Mouse (Mus musculus): ENCODE measurements around the gene Rbms1. TPM values are rescaled to one million over a fixed set of nuclear protein-coding genes. Genes with fewer than 3 reads are reported as not detected.

Gene Rbms1
- polyA plus RNA-seq, 1 experiment from 2014 or later, result 139 TPM

DNA sequence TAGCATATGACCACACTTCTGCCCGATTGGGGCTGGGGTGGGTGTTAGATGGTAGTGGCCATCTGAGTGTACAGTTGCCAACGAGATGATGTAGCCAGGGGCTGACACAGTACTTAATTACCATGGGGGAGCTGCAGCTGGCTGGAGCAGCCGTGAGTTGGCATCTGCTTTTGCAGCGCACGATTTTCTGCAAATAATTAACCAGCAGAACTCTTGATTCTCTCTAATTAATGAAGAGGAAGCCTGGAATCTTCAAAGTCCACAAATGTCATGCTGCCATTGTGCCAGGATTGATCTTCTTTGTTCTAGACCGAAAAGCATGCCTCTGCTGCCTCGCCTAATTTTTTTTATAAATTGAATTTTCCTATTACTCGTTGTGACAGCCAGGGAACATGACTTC is 249.1 kb downstream of the Rbms1 start:
- H3K4me1 ChIP-seq, result peaks cover 35% of the 10 kb centered on the region
- WGBS, result 36% methylated on average over 8 of the region's 8 CpGs
- ATAC-seq (ENCODE audit: borderline replicate concordance, extremely low read depth, low FRiP score, low TSS enrichment), result no peak

DNA sequence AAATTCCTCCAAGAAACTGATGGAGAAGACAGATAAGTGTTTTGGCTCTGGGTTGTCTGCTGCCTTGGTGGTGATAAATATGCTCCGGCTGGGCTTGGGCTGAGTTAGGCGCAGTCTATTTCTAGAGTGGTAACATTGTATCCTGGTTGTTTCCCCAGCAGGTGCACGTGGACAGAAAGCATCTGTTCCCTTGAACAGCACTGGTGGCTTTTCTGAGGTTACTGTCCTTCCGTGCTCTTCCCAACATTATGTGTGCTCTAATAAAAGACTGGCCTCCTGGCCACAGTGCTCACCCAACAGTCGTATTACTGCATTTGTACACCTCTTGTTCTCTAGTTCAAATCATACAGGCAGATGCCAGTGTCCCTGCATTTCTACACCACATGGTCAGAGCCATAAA is 250.1 kb downstream of the Rbms1 start:
- no peak overlapping the region for H3K4me2 ChIP-seq
- no peak overlapping the region for H3K27ac ChIP-seq
- WGBS, result 57% methylated on average over 5 of the region's 5 CpGs
- H3K36me3 ChIP-seq, result no peaks in the 10 kb centered on the region
- H3K27me3 ChIP-seq, result no peaks in the 10 kb centered on the region
- ATAC-seq (ENCODE audit: borderline replicate concordance, extremely low read depth, low FRiP score, low TSS enrichment), result no peak
- peaks cover 38% of the 10 kb centered on the region for H3K4me1 ChIP-seq
- no peak overlapping the region for H3K4me3 ChIP-seq
- H3K9me3 ChIP-seq, result no peaks in the 10 kb centered on the region
- no peak overlapping the region for H3K9ac ChIP-seq

More for the DNA sequence above, 249.1 kb downstream of the Rbms1 start:
- Histone ChIP-seq H3K4me2 (no peak overlapping the region), H3K27me3 (no peaks in the 10 kb centered on the region), H3K4me3 (no peak overlapping the region), H3K36me3 (no peaks in the 10 kb centered on the region), H3K9ac (no peak overlapping the region), H3K27ac (no peak overlapping the region), H3K9me3 (no peaks in the 10 kb centered on the region)

DNA sequence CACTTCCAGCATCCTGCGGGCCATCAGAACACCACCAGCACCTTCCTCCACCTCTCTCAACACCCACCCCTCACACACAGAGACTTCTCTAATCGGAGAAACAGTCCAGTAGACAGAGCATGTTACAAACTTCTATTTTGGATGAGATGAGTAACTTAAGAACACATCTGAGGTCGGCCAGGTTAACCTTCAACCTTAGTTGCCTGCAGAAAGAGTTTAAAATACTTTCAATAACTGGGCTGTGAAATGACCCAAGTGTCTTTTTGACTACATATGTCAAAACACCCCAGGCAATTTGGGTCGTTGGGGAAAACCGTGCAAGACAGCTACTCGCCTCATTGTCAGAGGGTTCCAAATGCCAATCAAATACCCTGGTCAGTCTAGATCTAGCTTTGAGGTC is 250.5 kb downstream of the Rbms1 start:
- H3K27ac ChIP-seq, result no peak overlapping the region
- no peak overlapping the region for H3K4me2 ChIP-seq
- no peak overlapping the region for H3K4me3 ChIP-seq
- H3K9me3 ChIP-seq, result no peaks in the 10 kb centered on the region
- no peaks in the 10 kb centered on the region for H3K36me3 ChIP-seq
- H3K27me3 ChIP-seq, result no peaks in the 10 kb centered on the region
- ATAC-seq (ENCODE audit: borderline replicate concordance, extremely low read depth, low FRiP score, low TSS enrichment), result no peak
- WGBS, result 53% methylated on average over 6 of the region's 6 CpGs
- H3K4me1 ChIP-seq, result peaks cover 36% of the 10 kb centered on the region
- H3K9ac ChIP-seq, result no peak overlapping the region

GRCm38 (mm10) chr2:60711098-60711880 is 251.7 kb downstream of the Rbms1 start:
- WGBS, result 66% methylated on average over 7 of the region's 7 CpGs
- no peaks in the 10 kb centered on the region for H3K27me3 ChIP-seq
- no peak for ATAC-seq (ENCODE audit: borderline replicate concordance, extremely low read depth, low FRiP score, low TSS enrichment)
- H3K9ac ChIP-seq, result no peak overlapping the region
- no peak overlapping the region for H3K4me2 ChIP-seq
- no peak overlapping the region for H3K27ac ChIP-seq
- H3K9me3 ChIP-seq, result no peaks in the 10 kb centered on the region
- peaks cover 34% of the 10 kb centered on the region for H3K4me1 ChIP-seq
- no peaks in the 10 kb centered on the region for H3K36me3 ChIP-seq
- H3K4me3 ChIP-seq, result no peak overlapping the region

DNA sequence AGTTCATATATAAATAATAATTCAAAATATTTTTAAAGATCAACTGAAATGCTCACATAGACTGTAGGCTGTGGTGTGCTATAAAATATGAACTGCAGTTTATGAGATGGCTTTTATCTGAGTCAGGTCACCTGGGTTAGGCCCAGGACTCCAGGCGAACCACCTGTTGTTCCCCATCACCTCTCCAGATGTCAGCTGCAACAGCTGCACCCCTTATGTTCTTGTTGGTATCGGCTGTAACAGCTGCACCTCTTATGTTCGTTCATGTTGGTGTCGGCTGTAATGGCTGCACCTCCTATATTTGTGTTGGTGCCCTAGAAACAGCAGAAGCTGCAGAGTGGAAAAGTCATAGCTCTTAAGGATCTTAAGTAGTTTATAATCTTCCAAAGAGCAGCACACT is 252.7 kb downstream of the Rbms1 start:
- WGBS, result 60% methylated on average over 4 of the region's 4 CpGs
- no peak overlapping the region for H3K9ac ChIP-seq
- no peak for ATAC-seq (ENCODE audit: borderline replicate concordance, extremely low read depth, low FRiP score, low TSS enrichment)

GRCm38 (mm10) chr2:60708671-60709070 is 254.3 kb downstream of the Rbms1 start:
- no peak overlapping the region for H3K4me3 ChIP-seq
- H3K27me3 ChIP-seq, result no peaks in the 10 kb centered on the region
- WGBS, result 24% methylated on average over 3 of the region's 3 CpGs
- ATAC-seq (ENCODE audit: borderline replicate concordance, extremely low read depth, low FRiP score, low TSS enrichment), result no peak
- no peak overlapping the region for H3K9ac ChIP-seq
- no peak overlapping the region for H3K27ac ChIP-seq
- H3K4me1 ChIP-seq, result peaks cover 18% of the 10 kb centered on the region; the same call in 1 of the 2 replicates
- no peak overlapping the region for H3K4me2 ChIP-seq
- no peaks in the 10 kb centered on the region for H3K9me3 ChIP-seq
- H3K36me3 ChIP-seq, result no peaks in the 10 kb centered on the region

More for the DNA sequence above, 252.7 kb downstream of the Rbms1 start:
- H3K4me3 ChIP-seq, result no peak overlapping the region
- peaks cover 34% of the 10 kb centered on the region for H3K4me1 ChIP-seq
- no peak overlapping the region for H3K27ac ChIP-seq
- no peak overlapping the region for H3K4me2 ChIP-seq
- H3K9me3 ChIP-seq, result no peaks in the 10 kb centered on the region
- no peaks in the 10 kb centered on the region for H3K27me3 ChIP-seq
- H3K36me3 ChIP-seq, result no peaks in the 10 kb centered on the region

DNA sequence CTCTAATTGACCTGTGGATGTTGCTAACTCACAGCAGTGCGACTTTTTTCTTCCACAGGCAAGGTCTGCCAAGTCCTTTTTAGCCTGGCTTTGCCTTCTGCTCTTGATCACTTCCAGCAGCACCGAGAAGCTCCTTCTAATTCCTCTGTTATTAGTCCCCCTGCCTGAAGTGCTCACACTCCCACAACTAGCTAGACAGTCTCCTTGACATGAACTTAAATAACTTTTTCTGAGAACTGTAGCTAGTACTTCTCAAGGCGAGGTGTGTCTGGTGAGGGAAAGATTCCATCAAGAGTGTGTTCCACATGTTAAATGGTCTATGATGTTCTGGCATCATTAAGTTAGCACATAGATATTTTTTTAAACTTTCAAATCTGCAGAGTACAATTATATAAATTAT is 256.1 kb downstream of the Rbms1 start:
- no peak overlapping the region for H3K9ac ChIP-seq
- ATAC-seq (ENCODE audit: borderline replicate concordance, extremely low read depth, low FRiP score, low TSS enrichment), result no peak
- H3K27me3 ChIP-seq, result no peaks in the 10 kb centered on the region
- no peak overlapping the region for H3K4me3 ChIP-seq
- no peak overlapping the region for H3K27ac ChIP-seq
- H3K36me3 ChIP-seq, result no peaks in the 10 kb centered on the region
- WGBS, result 76% methylated on average over 3 of the region's 3 CpGs
- no peaks in the 10 kb centered on the region for H3K9me3 ChIP-seq
- 0 out of 2 replicates have a peak, but pooled peaks cover 8% of the 10 kb centered on the region for H3K4me1 ChIP-seq
- H3K4me2 ChIP-seq, result no peak overlapping the region

- Histone ChIP-seq H3K9ac (no peak overlapping the region), H3K4me1 (0 out of 2 replicates have a peak, but pooled peaks cover 3% of the 10 kb centered on the region), H3K9me3 (no peaks in the 10 kb centered on the region), H3K4me3 (no peak overlapping the region), H3K36me3 (no peaks in the 10 kb centered on the region), H3K27me3 (no peaks in the 10 kb centered on the region), H3K4me2 (no peak overlapping the region), H3K27ac (no peak overlapping the region)
- no peak for ATAC-seq (ENCODE audit: borderline replicate concordance, extremely low read depth, low FRiP score, low TSS enrichment)
- WGBS, result 92% methylated on average over 8 of the region's 8 CpGs
These were observed 257.6 kb downstream of the Rbms1 start for GRCm38 (mm10) chr2:60705426-60705825.

DNA sequence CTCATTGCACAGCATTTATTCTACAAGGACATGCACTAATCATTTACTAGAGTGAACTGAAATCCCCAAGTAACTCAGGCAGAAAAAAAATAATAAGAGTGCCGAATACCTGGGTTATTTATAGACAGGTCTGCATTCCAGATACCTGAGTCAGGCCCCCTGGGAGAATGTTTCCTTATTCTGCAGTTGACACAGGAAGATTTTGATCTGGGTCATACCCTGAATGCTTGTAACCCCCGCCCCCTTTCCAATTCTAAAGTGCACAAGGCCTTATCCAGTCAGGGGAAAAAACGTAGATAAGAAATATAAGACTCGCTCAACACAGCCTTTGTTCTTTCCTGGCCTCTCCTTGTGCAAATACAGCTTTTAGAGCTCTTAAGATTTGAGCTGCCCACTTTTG is 259.7 kb downstream of the Rbms1 start:
- ATAC-seq (ENCODE audit: borderline replicate concordance, extremely low read depth, low FRiP score, low TSS enrichment), result peak; percentile 86
- H3K4me1 ChIP-seq, result peaks cover 5% of the 10 kb centered on the region
- no peak overlapping the region for H3K4me2 ChIP-seq
- no peak overlapping the region for H3K4me3 ChIP-seq
- peak overlapping the region; percentile 78 for H3K27ac ChIP-seq
- H3K9me3 ChIP-seq, result no peaks in the 10 kb centered on the region
- no peak overlapping the region for H3K9ac ChIP-seq
- no peaks in the 10 kb centered on the region for H3K27me3 ChIP-seq
- WGBS, result 34% methylated on average over 4 of the region's 4 CpGs
- H3K36me3 ChIP-seq, result no peaks in the 10 kb centered on the region

DNA sequence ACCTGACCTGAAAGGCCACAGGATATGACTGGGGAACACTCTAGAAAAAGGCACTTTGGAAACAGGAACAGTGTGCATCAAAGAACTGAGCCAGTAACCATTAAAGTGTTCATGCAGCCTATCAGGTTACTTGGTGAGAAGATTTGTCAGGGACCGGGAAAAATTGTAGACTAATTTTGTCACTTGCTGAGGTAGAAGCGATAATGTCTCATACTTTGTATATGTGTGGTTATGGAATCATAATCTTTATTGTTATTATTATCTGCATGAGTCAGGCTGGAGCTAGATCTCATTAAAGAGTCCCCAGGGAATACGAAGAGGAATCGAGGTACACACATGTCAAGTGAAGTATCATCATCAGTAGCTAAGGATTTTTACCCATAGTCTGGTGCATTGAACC is 262.0 kb downstream of the Rbms1 start:
- no peak overlapping the region for H3K27ac ChIP-seq
- no peaks in the 10 kb centered on the region for H3K36me3 ChIP-seq
- no peak for ATAC-seq (ENCODE audit: borderline replicate concordance, extremely low read depth, low FRiP score, low TSS enrichment)
- H3K27me3 ChIP-seq, result no peaks in the 10 kb centered on the region
- H3K9me3 ChIP-seq, result no peaks in the 10 kb centered on the region
- H3K4me3 ChIP-seq, result no peak overlapping the region
- WGBS, result 82% methylated on average over 4 of the region's 4 CpGs
- no peak overlapping the region for H3K4me2 ChIP-seq
- H3K9ac ChIP-seq, result no peak overlapping the region
- H3K4me1 ChIP-seq, result peaks cover 20% of the 10 kb centered on the region
